Mouse (Mus musculus) heart, postnatal 0 days (tissue): ENCODE results near the gene Gnb3. TPM values are rescaled to one million over a fixed set of nuclear protein-coding genes. Genes with fewer than 3 reads are reported as not detected.
"Not testable (repeated sequence)": the region's sequence is repeated elsewhere in the genome, so short reads cannot be mapped to it uniquely, and the experiment has no call there.

Experiments
- ATAC-seq: fragments of 200-750 bp; cut with Nextera tagmentation; 2 replicates; pipeline ENCODE4 v1.8.0; 2017; ENCODE audit warnings: low read depth, moderate number of reproducible peaks, moderate library complexity; ENCODE audit not compliant: insufficient read depth
- DNase-seq: peaks from one replicate; pipeline ENCODE4 v3.0.0-alpha.2; 2016; ENCODE audit warnings: low spot score
- H3K27ac ChIP-seq: fragments of 300-500 bp; sonication (generic); 2 replicates; pipeline ENCODE4 v1.5.1; 2014; ENCODE audit warnings: low read depth, mild to moderate bottlenecking
- H3K27me3 ChIP-seq: fragments of 300-500 bp; sonication (generic); 2 replicates; pipeline ENCODE4 v1.6.1; 2014; ENCODE audit warnings: low read length, mixed read lengths; ENCODE audit not compliant: control insufficient read depth, insufficient read depth
- H3K36me3 ChIP-seq: fragments of 300-500 bp; sonication (generic); replicated peaks from 2 replicates; pipeline ENCODE4 v1.6.1; 2014; ENCODE audit warnings: low read length, mixed read lengths; ENCODE audit not compliant: control insufficient read depth, insufficient read depth
- H3K4me1 ChIP-seq: fragments of 300-500 bp; sonication (generic); 2 replicates; pipeline ENCODE4 v1.6.1; 2014; ENCODE audit warnings: antibody characterized with exemption; ENCODE audit not compliant: control insufficient read depth, insufficient read depth
- H3K4me2 ChIP-seq: fragments of 300-500 bp; sonication (generic); 2 replicates; pipeline ENCODE4 v1.6.1; 2014; ENCODE audit warnings: low read depth, mild to moderate bottlenecking, low read length, moderate library complexity
- H3K4me3 ChIP-seq: fragments of 300-500 bp; sonication (generic); 2 replicates; pipeline ENCODE4 v1.5.1; 2014; ENCODE audit warnings: low read depth, low read length
- H3K9ac ChIP-seq: fragments of 300-500 bp; sonication (generic); replicated peaks from 2 replicates; pipeline ENCODE4 v1.6.1; 2014; ENCODE audit warnings: low read depth, low read length, mixed read lengths
- H3K9me3 ChIP-seq: fragments of 300-500 bp; sonication (generic); replicated peaks from 2 replicates; pipeline ENCODE4 v1.6.1; 2016; ENCODE audit warnings: low read length; ENCODE audit not compliant: control insufficient read depth
- CTCF ChIP-seq: IDR thresholded peaks from 2 replicates; pipeline ENCODE4 v1.5.1; 2016; ENCODE audit warnings: antibody characterized with exemption, control low read depth, low read depth
- EP300 ChIP-seq: IDR thresholded peaks from 2 replicates; pipeline ENCODE4 v1.6.1; 2016; ENCODE audit warnings: antibody characterized with exemption, low read depth
- WGBS: fragments of 180-500 bp; shearing (Covaris S2); extraction: QIAGEN DNeasy Blood & Tissue Kit; methylation state at CpG from one replicate; pipeline ENCODE4 v1.1.7; 2014; 5-methylcytosine and 5-hydroxymethylcytosine counted together
- polyA plus RNA-seq: library from polyadenylated mRNA; unstranded; fragments of >200 nt; fragmentation: Nextera tagmentation; extraction: Ambion mirVana; gene quantifications from 2 replicates; pipeline ENCODE4 v1.2.1, GENCODE M21; 2015
- total RNA-seq: library from RNA; depleted of rRNA; stranded (reverse); fragments of >200 nt; gene quantifications from 2 replicates; pipeline ENCODE4 v1.2.3, GENCODE M21; 2014; ENCODE audit warnings: low replicate concordance

Gnb3 gene
- total and polyA plus RNA-seq, 2 experiments from 2014 or later, result 3.3 to 4.2 TPM

- no peak for DNase-seq
- Histone ChIP-seq H3K4me2 (no peak overlapping the region), H3K36me3 (no peaks in the 10 kb centered on the region), H3K9ac (no peak overlapping the region), H3K9me3 (no peaks in the 10 kb centered on the region), H3K4me1 (peaks cover 7% of the 10 kb centered on the region), H3K27ac (no peak overlapping the region), H3K27me3 (no peaks in the 10 kb centered on the region), H3K4me3 (no peak overlapping the region)
- 77% methylated on average over 3 of the region's 3 CpGs for WGBS
- no peak for TF ChIP-seq CTCF
- no peak for TF ChIP-seq EP300
- ATAC-seq, result no peak
Measured at GRCm38 (mm10) chr6:124803061-124803460, 37.0 kb downstream of the Gnb3 start.

GRCm38 (mm10) chr6:124802400-124802799 lies 37.7 kb downstream of the Gnb3 start:
- H3K27ac ChIP-seq, H3K9me3 ChIP-seq, ATAC-seq, H3K4me1 ChIP-seq, H3K4me3 ChIP-seq, H3K36me3 ChIP-seq, DNase-seq, H3K27me3 ChIP-seq, H3K9ac ChIP-seq: not testable (repeated sequence)
- 16% methylated on average over 6 of the region's 9 CpGs for WGBS
- H3K4me2 ChIP-seq, result peak overlapping the region; percentile 44

- H3K9me3 ChIP-seq, result no peaks in the 10 kb centered on the region
- H3K4me3 ChIP-seq, result no peak overlapping the region
- H3K4me2 ChIP-seq, result no peak overlapping the region
- H3K4me1 ChIP-seq, result no peaks in the 10 kb centered on the region
- no peak overlapping the region for H3K9ac ChIP-seq
- DNase-seq (no peak), ATAC-seq (no peak)
- H3K36me3 ChIP-seq, result no peaks in the 10 kb centered on the region
- no peak for TF ChIP-seq CTCF
- no peak for TF ChIP-seq EP300
- 76% methylated on average over 2 of the region's 2 CpGs for WGBS
- no peak overlapping the region for H3K27ac ChIP-seq
- H3K27me3 ChIP-seq, result no peaks in the 10 kb centered on the region
Measured at GRCm38 (mm10) chr6:124796200-124796599, 43.9 kb downstream of the Gnb3 start.

GRCm38 (mm10) chr6:124795781-124796180 lies 44.3 kb downstream of the Gnb3 start:
- no peak for DNase-seq
- TF ChIP-seq EP300 (no peak), CTCF (no peak)
- ATAC-seq, result no peak
- no peak overlapping the region for H3K27ac ChIP-seq
- 85% methylated on average over 4 of the region's 4 CpGs for WGBS
- no peak overlapping the region for H3K4me3 ChIP-seq
- H3K4me2 ChIP-seq, result no peak overlapping the region
- H3K4me1 ChIP-seq, result no peaks in the 10 kb centered on the region
- H3K36me3 ChIP-seq, result no peaks in the 10 kb centered on the region
- H3K9ac ChIP-seq, result no peak overlapping the region
- no peaks in the 10 kb centered on the region for H3K27me3 ChIP-seq
- no peaks in the 10 kb centered on the region for H3K9me3 ChIP-seq

GRCm38 (mm10) chr6:124791911-124792310 lies 48.2 kb downstream of the Gnb3 start:
- DNase-seq (no peak), ATAC-seq (no peak)
- no peak overlapping the region for H3K4me2 ChIP-seq
- no peaks in the 10 kb centered on the region for H3K27me3 ChIP-seq
- TF ChIP-seq CTCF (no peak), EP300 (no peak)
- no peak overlapping the region for H3K4me3 ChIP-seq
- no peaks in the 10 kb centered on the region for H3K4me1 ChIP-seq
- H3K9me3 ChIP-seq, result no peaks in the 10 kb centered on the region
- H3K36me3 ChIP-seq, result no peaks in the 10 kb centered on the region
- no peak overlapping the region for H3K27ac ChIP-seq
- no peak overlapping the region for H3K9ac ChIP-seq
- 81% methylated on average over 3 of the region's 3 CpGs for WGBS

- TF ChIP-seq CTCF (no peak), EP300 (no peak)
- no peak overlapping the region for H3K9ac ChIP-seq
- DNase-seq (no peak), ATAC-seq (no peak)
- H3K9me3 ChIP-seq, result no peaks in the 10 kb centered on the region
- H3K27ac ChIP-seq, result no peak overlapping the region
- WGBS, result 61% methylated on average over 4 of the region's 4 CpGs
- no peaks in the 10 kb centered on the region for H3K36me3 ChIP-seq
- H3K4me3 ChIP-seq, result no peak overlapping the region
- no peaks in the 10 kb centered on the region for H3K27me3 ChIP-seq
- H3K4me2 ChIP-seq, result no peak overlapping the region
- H3K4me1 ChIP-seq, result no peaks in the 10 kb centered on the region
Measured at GRCm38 (mm10) chr6:124790121-124790520, 50.0 kb downstream of the Gnb3 start.
